Mouse (Mus musculus) cerebellum, postnatal 36 days (tissue): Measurements from ENCODE around the gene Brd4.
A peak's percentile ranks its signal among the peaks of the same experiment; 100 is the strongest.

Experiments
- DNase-seq, 2 experiments: peaks; one replicate each; pipeline ENCODE4 v3.0.0; 2021 to 2022; ENCODE audit warnings: mixed read lengths in 2 of 2

Brd4 gene

GRCm38 (mm10) chr17:32284262-32285137 is at the start of gene Brd4:
Gene Brd4 (minus strand): TSS chr17:32284722.
- peak; percentile 92 to 93 for DNase-seq

GRCm38 (mm10) chr17:32333675-32334303 is 49.3 kb upstream of the Brd4 start:
- DNase-seq = no peak

- no peak for DNase-seq
These were observed 43.0 kb upstream of the Brd4 start for GRCm38 (mm10) chr17:32327501-32327900.

- no peak for DNase-seq
These were observed 38.3 kb upstream of the Brd4 start for GRCm38 (mm10) chr17:32322809-32323208.

- no peak for DNase-seq
These were observed 37.3 kb upstream of the Brd4 start for GRCm38 (mm10) chr17:32321836-32322235.

GRCm38 (mm10) chr17:32321390-32321734 is 36.8 kb upstream of the Brd4 start:
- no peak for DNase-seq

- peak; percentile 97 to 98 for DNase-seq
These were observed 36.3 kb upstream of the Brd4 start, which contains the start of gene Akap8 for GRCm38 (mm10) chr17:32320597-32321389. Gene Akap8 (minus strand): TSS chr17:32321238.

- no peak for DNase-seq
These were observed 35.4 kb upstream of the Brd4 start for GRCm38 (mm10) chr17:32319950-32320349.

GRCm38 (mm10) chr17:32317708-32318107 is 33.2 kb upstream of the Brd4 start:
- DNase-seq = no peak

- DNase-seq = no peak
These were observed 32.5 kb upstream of the Brd4 start for GRCm38 (mm10) chr17:32317032-32317431.

- no peak for DNase-seq
These were observed 31.0 kb upstream of the Brd4 start for GRCm38 (mm10) chr17:32315560-32315959.

- DNase-seq = no peak
These were observed 29.4 kb upstream of the Brd4 start for GRCm38 (mm10) chr17:32313892-32314291.

GRCm38 (mm10) chr17:32312801-32313200 is 28.3 kb upstream of the Brd4 start:
- DNase-seq = peak; percentile 52 to 60

GRCm38 (mm10) chr17:32307963-32308362 is 23.4 kb upstream of the Brd4 start:
- no peak for DNase-seq

GRCm38 (mm10) chr17:32298125-32298524 is 13.6 kb upstream of the Brd4 start:
- DNase-seq = no peak

- no peak for DNase-seq
These were observed 11.4 kb upstream of the Brd4 start for GRCm38 (mm10) chr17:32295901-32296300.

GRCm38 (mm10) chr17:32295160-32295559 is 10.6 kb upstream of the Brd4 start:
- no peak for DNase-seq

GRCm38 (mm10) chr17:32285138-32285670 is 682 bp upstream of the Brd4 start:
- no peak for DNase-seq

GRCm38 (mm10) chr17:32283771-32284221 is 726 bp downstream of the Brd4 start:
- DNase-seq = peak; percentile 55 to 56

- no peak for DNase-seq
These were observed 1.2 kb downstream of the Brd4 start for GRCm38 (mm10) chr17:32283341-32283740.

GRCm38 (mm10) chr17:32281611-32282310 is 2.8 kb downstream of the Brd4 start:
- no peak for DNase-seq

GRCm38 (mm10) chr17:32281126-32281525 is 3.4 kb downstream of the Brd4 start:
- no peak for DNase-seq
